Mouse (Mus musculus) spleen, adult 18-20 months (tissue): Measurements from ENCODE around the gene Sgcg.
A peak's percentile ranks its signal among the peaks of the same experiment; 100 is the strongest.

ENCODE experiments used
- DNase-seq, 2 experiments: peaks; one replicate each; pipeline ENCODE4 v3.0.0; 2022; ENCODE audit warnings: mixed read lengths in 2 of 2

Sgcg gene

GRCm38 (mm10) chr14:61258352-61258751 is at the start of gene Sgcg:
Gene Sgcg, minus strand, starts transcription at chr14:61258490.
- DNase-seq, result no peak

DNA sequence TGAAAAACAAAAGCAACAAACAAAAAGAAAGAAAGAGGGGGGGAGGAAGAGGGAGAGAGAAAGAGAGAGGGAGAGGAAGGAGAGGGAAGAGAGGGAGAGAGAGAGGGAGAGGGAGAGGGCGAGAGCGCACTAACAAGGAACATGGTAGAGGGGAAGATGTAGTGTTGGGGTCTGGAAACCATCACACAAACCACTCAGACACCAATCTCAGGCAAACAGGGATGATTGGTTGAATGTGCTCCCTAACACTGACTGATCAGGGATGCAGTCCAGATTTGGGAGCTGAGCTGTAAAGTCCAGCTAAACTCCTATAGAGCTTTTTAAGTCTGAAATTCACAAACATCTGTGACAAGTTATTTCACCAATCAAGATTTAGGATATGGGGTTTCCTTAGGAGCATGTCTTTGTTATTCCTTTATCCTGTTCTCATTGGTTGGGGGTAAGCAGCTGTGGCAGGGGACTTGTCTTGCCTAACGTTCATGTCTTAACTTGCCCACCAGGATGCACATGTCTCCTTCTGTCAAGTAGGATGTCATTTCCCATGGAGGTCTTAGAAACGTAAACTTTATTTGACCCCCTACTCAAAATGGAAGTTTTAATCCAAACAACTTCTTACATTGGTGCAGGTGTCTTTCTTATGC is 45.8 kb upstream of the Sgcg start:
- no peak for DNase-seq

DNA sequence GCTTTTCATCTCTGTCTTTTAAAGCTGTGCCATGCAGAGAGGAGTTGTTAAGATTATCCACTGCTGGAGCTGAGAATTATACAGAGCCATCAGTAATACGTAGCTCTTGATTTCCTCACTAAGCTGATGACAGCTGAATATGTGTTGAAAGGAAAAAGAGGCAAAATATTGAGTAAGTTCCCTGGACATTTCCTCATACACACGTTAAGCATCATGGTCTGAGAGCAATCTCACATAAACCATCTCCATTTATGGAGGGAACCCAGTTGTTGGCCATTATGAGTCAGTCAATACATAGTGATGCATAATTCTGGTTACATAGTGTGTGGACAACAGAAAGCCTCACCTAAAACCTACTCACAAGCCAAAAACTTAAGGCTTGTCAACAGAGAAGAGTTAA is 44.1 kb upstream of the Sgcg start:
- DNase-seq, result no peak

GRCm38 (mm10) chr14:61301323-61301722 is 43.0 kb upstream of the Sgcg start:
- no peak for DNase-seq

DNA sequence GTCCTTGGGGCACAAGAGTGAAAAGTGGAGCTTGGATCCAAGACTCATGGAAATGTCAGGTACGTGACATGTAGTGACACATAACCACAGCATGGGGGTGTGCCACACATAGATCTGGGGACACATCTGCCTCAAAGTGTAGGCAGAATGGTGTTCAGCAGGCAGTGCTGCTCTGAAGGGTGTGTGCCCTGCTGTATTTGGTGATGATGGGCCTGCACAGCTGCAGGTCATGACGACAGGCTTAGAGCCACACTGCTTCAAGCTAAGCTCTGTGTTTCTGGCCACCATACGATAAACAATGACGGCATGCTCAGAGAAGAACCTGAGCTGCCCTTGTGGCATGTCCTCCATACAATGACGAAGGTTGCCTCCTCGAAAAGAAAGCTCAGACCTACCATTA is 41.5 kb upstream of the Sgcg start:
- no peak for DNase-seq

- peak in 1 of 2 experiments; percentile 39 for DNase-seq
These were observed 36.4 kb upstream of the Sgcg start for GRCm38 (mm10) chr14:61294738-61295079.

- peak; percentile 34 to 59 for DNase-seq
These were observed 35.8 kb upstream of the Sgcg start for GRCm38 (mm10) chr14:61293884-61294737.

DNA sequence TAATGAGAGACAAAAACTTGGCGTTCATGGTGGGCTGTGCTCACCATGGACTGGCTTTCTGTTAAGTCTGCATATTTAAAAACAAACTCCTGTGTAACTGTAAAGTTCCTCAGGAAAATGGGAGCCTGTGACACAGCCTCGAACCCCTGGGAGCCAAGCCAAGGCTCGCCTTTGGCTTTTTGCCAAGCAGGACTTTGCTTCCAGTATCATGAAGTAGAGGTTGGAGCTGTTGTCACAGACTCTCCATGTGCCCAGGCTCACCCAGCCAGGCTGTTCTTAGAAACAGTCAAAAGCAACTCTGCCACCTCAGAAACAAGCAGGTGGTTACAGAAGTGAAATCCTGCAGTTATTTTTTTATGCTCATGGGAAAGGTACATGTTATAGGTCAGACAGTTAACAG is 32.4 kb upstream of the Sgcg start:
- no peak for DNase-seq

- no peak for DNase-seq
These were observed 30.5 kb upstream of the Sgcg start for GRCm38 (mm10) chr14:61288606-61289286.

DNA sequence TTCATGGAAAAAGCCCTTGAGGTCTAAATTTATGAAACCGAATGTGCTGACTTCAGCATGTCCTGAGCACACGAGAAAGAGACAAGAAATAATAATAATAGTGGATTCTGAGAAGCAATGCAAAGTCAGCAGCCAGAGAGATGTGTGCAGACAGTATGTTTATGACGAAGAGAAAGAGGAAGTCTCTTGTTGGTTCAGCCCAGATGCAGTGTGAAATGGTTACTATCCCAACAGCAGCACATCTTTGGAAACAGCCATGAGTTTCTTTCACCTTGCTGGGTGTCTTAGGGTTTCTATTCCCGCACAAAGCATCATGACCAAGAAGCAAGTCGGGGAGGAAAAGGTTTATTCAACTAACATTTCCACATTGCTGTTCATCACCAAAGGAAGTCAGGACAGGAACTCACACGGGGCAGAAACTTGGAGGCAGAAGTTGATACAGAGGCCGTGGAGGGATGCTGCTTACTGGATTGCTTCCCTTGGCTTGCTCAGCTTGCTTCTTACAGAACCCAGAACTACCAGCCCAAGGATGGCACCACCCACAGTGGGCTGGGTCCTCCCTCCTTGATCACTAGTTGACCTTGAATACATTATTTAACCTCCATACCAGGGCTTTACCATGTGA is 20.5 kb upstream of the Sgcg start:
- no peak for DNase-seq

GRCm38 (mm10) chr14:61277285-61277684 is 19.0 kb upstream of the Sgcg start:
- peak; percentile 22 to 66 for DNase-seq

DNA sequence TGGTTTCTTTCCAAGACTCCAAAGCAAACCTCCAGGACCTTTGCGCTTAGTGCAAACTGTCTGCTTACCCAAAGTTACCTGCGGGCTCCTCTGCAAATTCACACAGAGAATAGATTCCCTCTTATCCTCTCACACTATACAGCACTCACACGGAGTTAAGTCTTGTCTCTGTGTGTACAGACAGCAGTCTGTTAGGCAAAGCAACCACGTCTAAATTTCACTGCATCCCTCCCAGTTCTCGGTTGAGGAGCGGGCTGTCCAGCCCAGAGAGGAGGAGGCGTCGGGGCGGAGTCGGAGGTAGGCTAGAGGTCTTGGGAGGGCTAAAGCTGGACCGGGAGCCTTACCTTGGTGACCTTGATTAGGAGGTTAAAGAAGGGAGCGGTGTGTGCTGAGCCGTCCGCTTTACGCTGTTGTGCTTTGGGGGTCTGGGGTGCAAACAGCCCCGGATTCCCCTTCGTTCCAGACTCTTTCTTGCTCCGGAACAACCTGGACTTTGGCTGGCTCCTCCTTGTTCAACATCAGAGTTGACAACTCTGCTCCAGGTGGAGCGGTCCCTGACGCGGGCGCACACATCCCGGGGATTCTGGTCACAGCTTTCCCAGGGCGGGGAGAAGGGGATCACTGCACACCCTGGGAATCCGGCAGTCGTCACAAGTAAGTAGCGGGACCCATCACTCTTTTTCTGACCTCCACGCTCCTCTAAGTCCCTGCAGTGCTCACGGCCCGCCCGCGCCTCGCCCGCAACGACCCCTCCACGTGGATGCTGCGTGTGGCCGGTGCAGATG is 16.3 kb upstream of the Sgcg start:
- DNase-seq, result no peak

DNA sequence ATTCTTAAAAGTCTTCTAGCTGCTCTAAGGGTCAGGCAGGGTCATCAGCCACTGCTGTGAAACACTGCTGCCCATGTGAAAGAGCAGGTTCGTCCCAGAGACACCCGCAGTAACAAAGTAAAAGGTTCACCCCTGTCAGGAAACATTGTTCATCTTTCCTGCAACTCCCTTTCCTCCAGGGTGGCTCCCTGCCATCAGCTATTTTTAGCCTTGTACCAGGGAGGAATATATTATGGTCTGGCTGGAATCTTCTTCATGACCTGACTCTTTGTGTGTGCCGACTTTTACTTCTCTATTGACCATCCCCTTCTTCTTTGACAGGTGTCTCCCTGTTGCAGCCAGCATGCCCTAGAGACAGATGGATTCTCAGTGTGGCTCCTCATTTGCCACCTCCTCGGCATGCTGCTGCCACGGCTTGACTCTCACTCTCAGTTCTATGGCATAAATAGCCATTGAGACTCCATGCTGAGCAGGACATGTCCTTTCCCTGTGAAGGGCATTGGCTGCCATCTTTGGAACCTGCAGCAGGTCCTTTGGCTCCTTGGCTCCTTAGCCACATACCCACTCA is 9.7 kb upstream of the Sgcg start:
- DNase-seq, result no peak

DNA sequence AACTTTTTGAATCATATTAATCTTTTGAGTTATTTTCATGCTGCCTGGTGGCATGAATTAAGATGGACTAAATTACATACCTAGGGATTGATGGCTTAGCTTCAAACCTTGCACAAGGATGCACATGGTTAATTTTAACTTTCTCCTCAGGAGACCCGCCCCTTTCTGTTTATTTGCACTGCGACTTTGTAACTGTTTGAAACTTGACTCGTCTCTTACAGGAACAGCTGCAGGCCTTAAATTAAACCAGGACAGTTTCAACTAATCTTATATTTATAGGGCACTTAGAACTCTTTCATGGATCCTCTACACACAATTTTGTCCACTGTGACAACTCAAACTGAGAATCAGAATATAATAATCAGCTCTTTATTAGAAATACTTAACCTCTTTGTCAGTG is 794 bp upstream of the Sgcg start:
- DNase-seq, result no peak

DNA sequence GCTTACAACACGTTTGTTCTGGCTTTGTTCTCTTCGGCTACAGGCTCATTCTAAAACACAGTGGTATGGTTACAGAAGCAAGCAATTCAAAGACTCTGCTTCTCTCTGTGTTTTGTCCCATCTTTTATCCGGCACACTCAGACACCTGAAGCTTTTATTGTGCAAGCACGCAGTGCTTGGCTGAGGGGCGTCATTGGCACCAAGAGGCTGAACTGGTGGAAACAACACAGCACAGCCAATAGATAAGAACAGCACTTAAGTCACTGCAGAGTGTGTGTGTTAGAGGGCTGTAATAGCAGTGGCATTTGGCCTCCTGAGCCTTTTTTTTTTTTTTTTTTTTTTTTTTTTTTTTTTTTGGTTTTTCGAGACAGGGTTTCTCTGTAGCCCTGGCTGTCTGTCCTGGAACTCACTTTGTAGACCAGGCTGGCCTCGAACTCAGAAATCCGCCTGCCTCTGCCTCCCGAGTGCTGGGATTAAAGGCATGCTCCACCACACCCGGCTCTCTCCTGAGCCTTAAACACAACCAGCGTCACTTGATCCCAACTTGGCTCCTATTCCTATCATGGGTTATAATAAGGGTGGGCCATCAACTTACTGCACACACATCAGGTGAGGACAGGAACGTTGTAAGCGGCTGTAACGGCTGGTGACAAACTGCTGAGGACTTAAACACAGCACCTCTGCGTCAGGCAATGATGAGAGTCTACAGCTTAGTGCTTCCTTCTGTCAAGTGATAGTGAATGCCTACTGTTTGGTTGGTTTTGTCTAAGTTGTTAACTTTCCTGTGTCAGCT is 5.5 kb downstream of the Sgcg start:
- no peak for DNase-seq

DNA sequence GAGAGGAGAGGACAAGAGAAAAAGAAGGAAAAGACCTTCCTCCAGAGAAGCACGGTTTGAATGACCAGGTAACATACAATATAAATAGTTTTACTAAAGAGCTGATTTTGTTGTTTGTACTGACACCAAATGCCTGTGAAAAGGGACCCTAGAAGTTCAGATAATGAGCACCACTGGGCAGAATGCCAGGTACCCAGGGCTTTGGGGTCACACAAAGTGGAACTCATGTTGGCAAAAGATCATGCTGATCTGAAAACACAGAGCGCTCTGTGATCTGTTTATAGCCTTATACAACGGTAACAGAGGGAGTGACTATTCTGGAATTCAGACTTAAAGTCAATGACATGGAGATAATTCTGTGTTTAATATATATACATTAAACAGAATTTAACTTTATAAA is 11.8 kb downstream of the Sgcg start:
- DNase-seq, result no peak

- DNase-seq, result no peak
These were observed 15.7 kb downstream of the Sgcg start for GRCm38 (mm10) chr14:61242611-61243010.

- DNase-seq, result no peak
These were observed 19.5 kb downstream of the Sgcg start for GRCm38 (mm10) chr14:61238751-61239150.

GRCm38 (mm10) chr14:61237101-61237654 is 21.1 kb downstream of the Sgcg start:
- no peak for DNase-seq

DNA sequence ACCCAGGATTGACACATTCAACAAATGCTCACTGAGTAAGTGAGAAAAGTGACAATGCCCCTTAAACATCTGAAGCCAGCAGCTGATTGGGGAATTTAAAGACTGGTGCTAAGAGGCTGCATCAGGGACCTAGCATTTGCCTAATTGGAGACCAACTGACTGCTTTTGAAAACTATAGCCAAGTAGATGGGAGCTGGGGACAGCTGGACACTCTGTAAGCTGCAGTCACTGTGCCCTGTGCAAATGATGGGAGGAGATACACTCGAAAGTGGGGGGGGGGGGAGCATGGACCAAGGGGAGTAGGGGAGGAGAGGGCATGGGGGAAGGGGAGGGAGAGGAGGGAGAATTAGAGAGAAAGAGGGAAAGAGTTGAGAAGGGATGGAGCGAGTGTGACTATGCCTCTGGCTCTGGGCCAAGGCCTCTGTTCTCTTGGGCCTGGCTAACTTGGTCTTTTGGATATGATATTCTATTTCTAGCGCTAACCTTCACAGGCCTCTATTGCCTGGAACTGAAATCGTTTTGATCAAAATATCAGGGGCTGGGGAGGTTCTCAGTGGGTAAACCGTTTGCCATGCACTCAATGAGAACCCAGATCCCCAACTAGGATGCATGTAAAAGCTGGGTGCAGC is 22.3 kb downstream of the Sgcg start:
- no peak for DNase-seq
